Mouse (Mus musculus): ENCODE results near the gene Gm5460.

Gm5460 gene

DNA sequence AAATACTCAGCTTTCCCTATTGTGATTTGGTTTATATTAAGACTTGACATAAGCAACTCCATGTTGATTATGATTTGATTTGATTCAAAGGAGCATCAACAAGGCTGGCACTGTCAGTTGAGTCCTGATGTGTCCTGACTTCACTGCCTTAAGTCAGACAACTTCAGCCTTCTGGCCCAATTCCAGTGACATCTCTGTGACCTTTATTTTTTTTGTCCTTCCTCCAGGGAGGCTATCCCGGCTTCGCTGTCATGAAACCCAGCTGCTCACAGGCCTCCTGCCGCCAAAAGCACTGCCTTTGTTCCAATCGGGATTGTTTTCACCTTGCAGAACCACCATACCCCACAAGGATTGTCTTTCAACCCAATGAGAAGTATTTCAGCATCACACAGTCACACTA is 58.8 kb downstream of the Gm5460 start:
- DNase-seq (ENCODE audit: low spot score): no peak

DNA sequence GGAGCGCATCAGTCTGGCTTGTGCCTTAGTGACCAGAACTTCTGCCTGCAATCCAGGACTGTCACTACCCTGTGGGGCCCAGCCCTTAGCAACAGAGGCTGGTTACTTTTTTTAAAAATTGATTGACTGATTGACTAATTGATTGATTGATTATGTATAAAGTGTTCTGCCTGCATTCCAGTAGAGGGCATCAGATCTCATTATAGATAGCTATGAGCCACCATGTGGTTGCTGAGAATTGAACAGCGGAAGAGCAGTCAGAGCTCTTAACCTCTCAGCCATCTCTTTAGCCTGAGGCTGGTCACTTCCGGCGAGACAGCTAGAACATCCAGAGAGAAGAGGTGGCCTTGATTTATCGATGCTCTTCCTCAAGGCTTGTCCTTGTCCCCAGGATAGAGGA is 60.7 kb downstream of the Gm5460 start:
- peak; percentile 4 for DNase-seq (ENCODE audit: low spot score)

DNA sequence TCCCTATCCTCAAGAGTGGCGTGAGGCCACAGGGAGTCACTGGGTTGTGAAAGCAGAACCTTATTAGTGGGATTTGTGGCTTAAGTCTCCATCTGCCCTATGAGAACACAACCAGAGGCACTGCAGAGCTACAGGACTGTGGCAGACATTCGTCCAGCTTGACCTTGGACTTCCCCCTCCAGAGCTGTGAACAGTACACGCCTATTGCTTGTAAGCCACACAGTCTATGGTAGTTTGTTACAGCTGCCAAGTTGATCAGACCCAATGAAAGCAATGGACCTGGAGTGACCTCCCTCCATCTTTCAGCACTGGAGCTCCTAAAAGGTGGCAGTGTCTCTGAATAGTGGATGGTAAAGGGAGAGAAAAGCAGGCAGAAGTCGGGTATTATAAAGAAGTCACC is 61.7 kb downstream of the Gm5460 start:
- DNase-seq (ENCODE audit: low spot score): no peak

DNA sequence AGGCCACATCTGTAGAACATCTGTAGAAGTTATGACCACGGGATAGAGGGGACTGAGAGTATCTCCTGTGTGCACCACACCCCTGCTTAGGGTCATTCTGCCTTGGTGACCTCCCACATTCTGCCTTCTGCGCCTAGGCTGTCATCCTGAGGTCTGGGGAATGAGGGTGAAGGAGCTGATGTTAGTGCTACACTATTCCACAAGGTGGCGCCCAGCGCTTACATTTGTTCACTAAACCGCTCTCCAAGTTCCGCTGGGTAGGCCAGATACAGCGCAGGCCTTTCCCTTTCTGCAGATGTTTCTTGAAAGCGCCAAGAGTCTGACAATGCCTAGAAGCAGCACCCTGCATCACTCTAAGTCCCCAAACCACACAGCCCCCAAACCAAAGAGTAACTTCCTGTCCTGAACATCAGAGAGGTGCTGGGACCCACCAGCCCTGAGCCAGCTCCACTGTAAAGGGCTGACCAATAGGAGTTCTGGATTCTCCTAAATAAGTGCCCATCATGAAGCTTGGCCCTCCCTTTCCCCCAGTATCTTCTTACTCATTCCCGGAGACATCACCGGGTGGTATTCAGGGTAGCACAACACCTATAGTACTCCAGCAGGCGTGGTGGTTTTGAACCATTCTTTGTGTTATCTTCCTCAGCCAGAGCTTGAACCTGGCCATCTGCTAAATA is 63.9 kb downstream of the Gm5460 start:
- DNase-seq (ENCODE audit: low spot score): peak; percentile 95

DNA sequence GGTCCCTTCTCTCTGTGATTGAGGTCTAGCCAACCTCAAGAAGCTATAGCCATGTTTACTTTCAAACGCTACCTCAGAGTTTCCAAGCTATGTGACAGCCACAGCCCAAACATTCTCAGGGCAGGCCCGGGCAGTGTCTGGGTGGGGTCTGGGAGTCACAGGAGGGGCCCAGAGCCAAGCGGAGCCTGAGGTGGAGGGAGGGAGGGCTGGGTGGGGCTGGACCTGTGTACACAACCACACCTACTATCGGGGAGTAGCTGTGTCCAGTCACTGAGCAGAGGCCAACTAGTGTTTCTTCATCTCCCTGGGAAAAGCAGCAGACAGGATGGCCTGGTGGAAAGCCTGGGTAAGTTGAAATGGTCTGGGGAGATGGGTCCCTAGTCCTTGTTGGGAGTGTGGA is 69.2 kb downstream of the Gm5460 start, which contains the start of gene Anxa8:
TSS of gene Anxa8 (plus strand) at position 251 of the 400 bp plus-strand sequence.
- no peak for DNase-seq (ENCODE audit: low spot score)

DNA sequence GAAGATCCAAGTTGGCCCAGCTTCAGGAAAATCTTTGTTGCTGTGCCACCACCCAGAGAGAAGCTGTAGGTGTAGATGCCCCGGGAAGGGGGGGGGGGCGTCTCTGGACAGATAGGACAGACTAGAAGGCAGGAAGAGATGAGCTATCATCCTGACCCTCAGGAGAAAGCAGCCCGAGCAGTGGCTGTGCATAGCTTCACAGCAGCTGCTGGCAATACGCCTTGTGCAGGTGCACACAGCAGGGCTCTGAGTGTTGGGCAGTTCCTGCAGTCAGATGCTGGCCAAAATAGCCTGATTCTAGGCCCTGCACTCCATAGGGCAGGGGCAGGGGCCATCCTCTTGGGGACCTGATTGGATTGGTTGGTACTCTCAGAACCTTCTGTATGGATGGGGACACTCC is 70.2 kb downstream of the Gm5460 start:
- no peak for DNase-seq (ENCODE audit: low spot score)

DNA sequence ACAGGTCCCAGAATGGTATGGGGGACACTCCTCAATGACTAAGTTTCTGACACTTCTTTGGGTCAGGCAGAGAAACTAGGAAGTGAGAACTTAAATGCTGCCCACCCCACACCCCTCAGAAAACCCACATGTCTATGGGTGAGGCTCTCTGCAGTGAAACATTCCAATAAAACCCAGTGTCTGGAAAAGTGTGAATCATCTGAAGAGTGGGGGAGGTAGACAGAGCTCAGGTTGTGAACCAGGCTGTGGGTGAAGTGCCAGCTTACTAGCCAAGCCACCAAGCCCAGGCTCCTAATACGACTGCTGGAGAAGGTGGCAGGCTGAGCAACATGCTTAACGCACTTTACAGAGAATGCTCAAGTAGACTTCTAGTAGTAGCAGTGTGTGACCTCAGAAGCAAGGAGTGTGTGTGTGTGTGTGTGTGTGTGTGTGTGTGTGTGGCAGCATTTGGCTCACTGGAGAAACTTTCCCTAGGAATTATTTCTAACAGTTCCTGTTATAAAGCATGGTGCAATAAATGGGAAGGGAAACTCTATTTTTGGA is 71.4 kb downstream of the Gm5460 start:
- DNase-seq (ENCODE audit: low spot score): no peak

DNA sequence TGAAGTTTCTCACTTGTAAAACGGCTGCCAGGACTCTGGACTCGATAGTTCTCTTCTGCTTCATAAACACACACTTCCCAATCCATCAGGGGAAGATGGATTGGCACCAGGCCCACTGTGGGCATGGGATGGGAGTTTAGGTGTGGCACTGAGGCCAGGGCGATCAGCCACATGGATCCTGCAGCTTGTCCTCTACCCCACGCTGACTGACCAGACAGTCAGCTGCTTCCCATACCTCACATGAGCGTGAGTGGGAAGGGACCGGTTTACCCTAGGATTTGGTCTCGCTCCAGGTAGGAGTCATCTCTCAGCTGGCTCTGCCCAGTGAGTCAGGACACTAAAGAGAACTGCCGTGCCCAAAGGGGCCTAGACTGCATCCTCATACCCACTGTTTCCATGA is 73.2 kb downstream of the Gm5460 start:
- no peak for DNase-seq (ENCODE audit: low spot score)

DNA sequence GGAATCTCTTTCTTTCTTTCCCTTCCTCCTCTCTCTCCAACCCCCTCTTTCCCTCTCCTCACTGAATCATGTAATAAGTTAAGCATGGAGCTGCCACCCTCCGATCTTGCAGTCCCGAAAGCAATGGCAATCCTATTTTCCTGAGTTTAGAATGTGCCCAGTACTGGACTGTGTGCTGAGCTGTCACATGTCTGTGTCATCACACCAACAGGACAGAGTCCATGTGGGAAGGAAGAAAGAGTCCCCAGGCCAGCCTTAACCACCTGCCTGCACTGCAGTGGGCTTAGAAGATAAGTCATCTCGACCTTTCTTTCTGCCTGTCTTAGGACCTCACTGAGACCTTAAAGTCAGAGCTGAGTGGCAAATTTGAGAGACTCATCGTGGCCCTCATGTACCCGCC is 74.9 kb downstream of the Gm5460 start:
- no peak for DNase-seq (ENCODE audit: low spot score)

DNA sequence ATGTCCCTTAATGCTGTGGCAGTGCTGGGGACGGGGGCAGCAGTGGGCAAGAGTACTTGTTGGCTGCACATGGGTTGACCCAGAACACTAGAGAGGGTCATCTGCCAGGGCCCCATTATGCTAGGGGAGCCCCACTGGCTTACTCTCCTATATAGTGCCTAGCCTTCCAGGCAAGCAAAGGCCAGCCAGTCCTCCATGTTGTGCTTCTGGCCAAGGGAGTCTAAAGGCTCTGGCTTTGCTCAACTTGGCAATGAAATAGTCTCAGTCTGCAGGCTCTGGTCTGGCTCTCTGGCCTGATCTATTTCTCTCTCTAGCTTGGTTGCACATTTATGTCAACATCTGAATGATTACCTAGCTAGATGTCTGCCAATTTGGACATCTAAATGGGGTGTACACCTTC is 76.3 kb downstream of the Gm5460 start:
- DNase-seq (ENCODE audit: low spot score): no peak

DNA sequence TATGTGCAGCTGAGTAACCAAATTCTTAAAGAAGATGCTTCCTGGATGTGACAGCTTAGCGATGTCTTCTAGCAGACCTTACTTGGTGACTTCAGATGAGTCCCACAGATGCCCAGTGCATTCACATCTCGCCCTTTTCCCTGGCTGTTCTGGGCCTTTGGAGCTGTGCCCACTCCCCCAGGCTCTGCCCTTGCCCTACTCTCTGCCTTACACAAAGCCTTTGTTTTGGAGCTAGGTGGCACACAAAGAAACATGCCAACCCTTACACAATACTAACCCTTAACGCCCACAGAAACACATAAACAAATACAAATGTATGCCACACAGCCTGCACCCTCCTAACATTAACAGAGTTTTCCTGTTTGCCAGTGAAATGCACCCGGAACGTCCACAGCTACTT is 79.6 kb downstream of the Gm5460 start:
- no peak for DNase-seq (ENCODE audit: low spot score)
